Mouse (Mus musculus) left cerebral cortex, postnatal 4 days (tissue): ENCODE measurements around the gene Rasd1. TPM values are rescaled to one million over a fixed set of nuclear protein-coding genes. Genes with fewer than 3 reads are reported as not detected.

Experiments
- DNase-seq: peaks from one replicate; pipeline ENCODE4 v3.0.0-alpha.2; 2022
- intact Hi-C: fragments of 180-260 bp; cut with DNase I; formaldehyde crosslinking; loops from one replicate; pipeline ENCODE4 v1.15.1; 2025
- total RNA-seq, 2 experiments: library from RNA; stranded (reverse); gene quantifications; 2 replicates each; pipeline ENCODE4 v1.2.3; 2021

The Rasd1 gene
- 1 to 10 TPM; 1.3 to 1.5 TPM for total RNA-seq

DNA sequence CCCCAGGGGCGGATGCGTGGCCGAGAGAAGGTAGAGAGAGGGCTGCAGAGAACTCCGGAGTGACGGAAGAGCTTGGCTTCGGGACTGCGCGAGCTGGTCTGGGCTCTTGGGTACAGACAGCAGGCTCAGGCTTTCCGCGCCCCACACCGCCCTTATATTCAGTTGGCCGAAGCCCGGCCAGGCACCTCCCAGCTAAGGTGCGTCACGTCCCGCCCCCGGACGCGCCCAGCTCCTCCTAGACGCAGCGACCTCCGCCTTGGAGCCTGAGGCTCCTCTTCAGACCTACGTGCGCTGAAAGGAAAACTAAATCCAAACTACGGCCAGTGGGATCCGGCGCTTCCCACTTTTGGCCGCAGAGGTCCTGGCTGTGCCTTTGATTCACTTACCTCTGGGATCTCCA lies at the start of gene Rasd1:
Gene Rasd1, minus strand, starts transcription at position 127 of the 400 bp plus-strand sequence.
- intact Hi-C loops, result loop anchor here (5.0 kb wide), 1 partner anchor 52 kb away; no protein-coding TSS in a partner anchor
- DNase-seq, result peak; percentile 64

DNA sequence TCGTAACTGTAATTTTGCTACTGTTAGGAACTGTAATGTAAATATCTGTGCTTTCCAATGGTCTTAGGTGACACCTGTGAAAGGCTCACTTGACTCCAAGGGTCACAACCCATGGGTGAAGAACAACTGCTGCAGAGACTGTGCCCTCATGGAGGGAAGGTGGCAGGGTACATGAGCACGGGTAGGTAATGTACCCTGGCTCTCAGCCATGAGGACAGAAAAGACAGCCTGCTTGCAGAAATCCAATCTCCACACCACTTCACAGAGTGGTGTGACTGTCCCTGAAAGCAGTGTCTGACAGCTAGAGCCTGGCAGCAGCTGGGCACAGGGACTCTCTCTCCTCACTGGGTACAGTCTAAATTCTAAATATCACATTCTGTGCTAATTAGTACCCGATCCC lies 46.8 kb upstream of the Rasd1 start:
- intact Hi-C loops, result no loop called here

GRCm38 (mm10) chr11:60009451-60009850 lies 44.7 kb upstream of the Rasd1 start:
- DNase-seq, result no peak

More for the DNA sequence above, 46.8 kb upstream of the Rasd1 start:
- no peak for DNase-seq

DNA sequence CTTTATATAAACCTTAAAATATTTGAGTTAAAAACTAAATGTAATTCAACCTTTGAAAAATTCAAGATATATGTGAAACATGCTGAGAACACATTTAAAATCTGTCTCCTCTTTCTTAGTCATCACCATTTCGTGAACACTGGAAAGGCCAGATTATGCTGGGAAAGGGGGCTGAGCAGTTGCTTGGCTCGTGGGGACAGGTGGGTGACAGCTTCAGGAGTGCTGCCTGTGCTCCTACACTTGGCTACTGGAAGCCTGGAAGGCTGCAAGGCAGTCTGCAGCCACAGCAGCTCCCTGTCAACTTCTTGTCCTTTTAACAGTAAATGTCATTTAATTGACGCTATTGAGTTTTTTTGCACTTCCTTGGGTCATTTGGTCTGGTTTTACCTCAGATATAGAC lies 41.1 kb upstream of the Rasd1 start:
- no peak for DNase-seq
- intact Hi-C loops, result no loop called here

More at GRCm38 (mm10) chr11:60009451-60009850, 44.7 kb upstream of the Rasd1 start:
- intact Hi-C loops, result no loop called here

GRCm38 (mm10) chr11:60004716-60005115 lies 40.0 kb upstream of the Rasd1 start:
- no peak for DNase-seq
- intact Hi-C loops, result no loop called here

GRCm38 (mm10) chr11:60003811-60004210 lies 39.1 kb upstream of the Rasd1 start:
- intact Hi-C loops, result no loop called here
- DNase-seq, result no peak

DNA sequence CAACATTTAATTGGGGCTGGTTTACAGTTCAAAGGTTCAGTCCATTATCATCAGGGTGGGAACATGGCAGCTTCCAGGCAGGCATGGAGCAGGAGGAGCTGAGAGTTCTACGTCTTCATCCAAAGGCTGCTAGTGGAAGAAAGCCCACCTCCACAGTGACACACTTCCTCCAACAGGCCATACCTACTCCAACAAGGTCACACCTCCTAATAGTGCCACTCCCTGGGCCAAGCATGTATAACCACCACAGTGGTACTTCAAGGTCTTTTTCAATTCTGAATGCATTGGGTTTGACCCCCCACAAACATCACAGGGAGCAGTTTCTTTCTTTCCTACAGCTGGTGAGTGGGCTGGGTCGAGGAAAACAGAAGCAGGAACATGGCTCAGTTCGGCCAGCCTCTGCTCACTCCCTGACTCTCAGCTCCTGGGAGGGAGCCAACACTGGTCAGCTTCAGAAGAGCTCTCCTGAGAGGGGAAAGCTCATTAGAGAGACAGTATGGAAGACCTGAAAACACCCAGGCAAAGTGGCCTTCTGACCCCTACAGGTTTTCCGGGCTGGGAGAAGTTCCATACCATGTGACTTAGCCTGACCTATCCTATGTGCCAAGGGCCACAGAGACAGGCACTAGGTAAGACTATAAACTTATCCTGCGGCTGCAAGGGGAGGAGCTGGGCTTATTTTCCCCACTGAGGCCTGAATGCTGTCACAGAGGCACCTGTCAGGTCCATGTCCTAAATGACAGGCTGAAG lies 36.7 kb upstream of the Rasd1 start:
- intact Hi-C loops, result no loop called here
- no peak for DNase-seq

GRCm38 (mm10) chr11:59994318-59994717 lies 29.6 kb upstream of the Rasd1 start:
- intact Hi-C loops, result no loop called here
- no peak for DNase-seq

GRCm38 (mm10) chr11:59991365-59991764 lies 26.6 kb upstream of the Rasd1 start:
- intact Hi-C loops, result no loop called here
- no peak for DNase-seq

GRCm38 (mm10) chr11:59989406-59989805 lies 24.7 kb upstream of the Rasd1 start:
- intact Hi-C loops, result no loop called here
- DNase-seq, result no peak

DNA sequence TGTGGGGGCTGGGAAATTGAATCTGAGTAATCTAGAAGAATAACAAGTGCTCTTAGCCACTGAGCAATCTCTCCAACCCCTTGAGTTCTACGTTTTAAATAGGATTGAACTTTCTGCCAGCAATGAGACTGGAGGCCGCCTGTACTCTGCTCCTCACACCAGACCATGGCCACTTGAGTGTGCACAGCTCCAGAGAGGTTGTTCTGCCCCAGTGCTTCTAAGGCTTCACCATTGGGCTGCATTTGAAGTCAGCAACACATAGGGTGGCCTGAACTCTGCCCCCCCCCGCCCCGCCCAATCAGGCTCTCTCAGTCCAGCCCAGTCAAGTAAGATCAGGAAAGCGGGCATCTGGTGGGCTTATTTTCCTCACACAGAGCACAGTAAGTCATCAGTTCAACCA lies 13.1 kb upstream of the Rasd1 start:
- DNase-seq, result no peak
- intact Hi-C loops, result no loop called here

DNA sequence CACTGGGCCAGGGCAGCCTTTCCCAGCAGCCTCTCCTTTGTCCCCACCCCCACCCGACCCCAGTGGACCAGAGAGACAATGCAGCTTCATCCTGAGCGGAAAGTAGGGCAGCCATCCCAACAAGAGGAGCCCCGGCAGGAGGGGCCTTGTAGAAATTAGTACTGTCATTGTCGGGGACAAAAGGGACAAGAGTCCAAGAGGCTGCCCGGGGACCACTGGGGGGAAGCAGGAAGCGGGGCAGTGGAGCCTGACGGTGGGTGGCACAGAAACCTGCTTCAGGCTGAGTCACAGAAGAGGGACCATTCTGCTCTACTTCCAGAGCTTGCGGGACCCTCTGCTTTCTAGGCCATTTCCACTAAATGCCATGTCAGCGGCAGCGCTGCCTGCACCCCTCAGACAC lies 10.5 kb upstream of the Rasd1 start:
- no peak for DNase-seq
- intact Hi-C loops, result no loop called here

DNA sequence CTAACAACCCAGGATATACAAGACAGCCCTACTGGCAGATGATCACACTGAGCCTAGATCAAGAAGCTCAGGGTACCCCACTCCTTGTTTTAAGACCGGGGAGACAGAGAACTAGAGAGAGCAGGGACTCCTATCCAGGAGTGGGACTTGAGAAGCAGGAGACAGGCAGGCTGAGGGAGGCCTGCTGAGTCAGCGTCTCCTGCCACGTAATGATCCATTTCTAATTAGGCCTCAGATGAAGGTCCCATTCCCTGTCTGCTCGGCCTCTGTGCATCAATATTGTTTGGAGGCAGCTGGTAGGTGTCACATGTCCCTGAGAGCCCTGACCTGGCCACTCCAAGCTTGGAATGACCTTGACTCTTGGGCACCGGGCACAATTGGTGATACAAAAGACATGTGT lies 8.6 kb upstream of the Rasd1 start:
- no peak for DNase-seq
- intact Hi-C loops, result no loop called here

- intact Hi-C loops, result no loop called here
- no peak for DNase-seq
Measured at GRCm38 (mm10) chr11:59971691-59972090, 6.9 kb upstream of the Rasd1 start.

GRCm38 (mm10) chr11:59970780-59971179 lies 6.0 kb upstream of the Rasd1 start:
- DNase-seq, result no peak
- intact Hi-C loops, result no loop called here

- no peak for DNase-seq
- intact Hi-C loops, result loop anchor here (5.0 kb wide), 1 partner anchor 50 kb away; no protein-coding TSS in a partner anchor
Measured at GRCm38 (mm10) chr11:59967765-59968164, 3.0 kb upstream of the Rasd1 start.

DNA sequence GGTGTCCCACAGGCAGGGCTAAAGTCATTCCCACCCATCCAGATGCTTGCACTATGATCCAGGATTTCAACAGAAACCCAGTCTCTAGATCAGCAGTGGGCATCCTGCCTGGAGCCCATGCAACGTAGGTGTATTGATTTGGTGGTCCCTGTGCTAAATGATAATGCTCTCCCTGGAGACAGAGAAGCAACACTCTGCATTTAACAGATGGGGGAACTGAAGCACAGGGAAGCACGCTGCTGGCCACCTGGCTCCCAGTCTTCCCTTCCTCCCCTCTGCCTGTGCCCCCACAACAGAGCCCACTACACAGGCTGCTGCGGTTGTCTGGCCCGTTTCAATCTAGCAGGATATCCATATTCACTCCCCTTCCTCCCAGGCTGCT lies 1.3 kb upstream of the Rasd1 start:
- intact Hi-C loops, result loop anchor here (5.0 kb wide), 1 partner anchor 51 kb away; no protein-coding TSS in a partner anchor
- no peak for DNase-seq

GRCm38 (mm10) chr11:59965227-59966101 lies 720 bp upstream of the Rasd1 start:
- intact Hi-C loops, result loop anchor here (5.0 kb wide), 1 partner anchor 52 kb away; no protein-coding TSS in a partner anchor
- DNase-seq, result peak; percentile 80

DNA sequence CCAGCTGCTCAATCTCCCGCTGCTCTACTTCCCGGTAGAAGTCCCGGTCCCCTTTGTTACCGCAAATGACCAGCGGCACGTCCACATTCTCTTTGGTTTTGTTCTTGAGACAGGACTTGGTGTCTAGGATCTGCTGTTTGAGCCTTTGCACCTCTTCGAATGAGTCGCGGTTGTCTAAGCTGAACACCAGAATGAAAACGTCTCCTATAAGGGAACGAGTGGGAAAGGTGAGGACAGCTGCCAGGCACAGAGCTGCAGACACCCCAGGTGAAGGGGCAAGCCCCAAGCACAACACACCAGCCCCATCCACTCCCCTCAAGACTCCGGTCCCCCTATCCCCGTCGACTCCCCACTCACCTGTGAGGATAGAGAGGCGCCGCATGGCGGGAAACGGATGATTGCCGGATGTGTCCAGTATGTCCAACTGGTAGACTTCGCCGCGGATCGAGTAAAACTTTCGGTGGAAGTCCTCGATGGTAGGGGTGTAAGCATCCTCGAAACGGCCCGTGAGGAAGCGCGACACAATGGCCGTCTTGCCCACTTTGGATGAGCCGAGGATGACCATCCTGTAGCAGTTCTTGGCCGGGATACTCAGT lies 483 bp downstream of the Rasd1 start:
- peak; percentile 11 for DNase-seq
- intact Hi-C loops, result no loop called here

DNA sequence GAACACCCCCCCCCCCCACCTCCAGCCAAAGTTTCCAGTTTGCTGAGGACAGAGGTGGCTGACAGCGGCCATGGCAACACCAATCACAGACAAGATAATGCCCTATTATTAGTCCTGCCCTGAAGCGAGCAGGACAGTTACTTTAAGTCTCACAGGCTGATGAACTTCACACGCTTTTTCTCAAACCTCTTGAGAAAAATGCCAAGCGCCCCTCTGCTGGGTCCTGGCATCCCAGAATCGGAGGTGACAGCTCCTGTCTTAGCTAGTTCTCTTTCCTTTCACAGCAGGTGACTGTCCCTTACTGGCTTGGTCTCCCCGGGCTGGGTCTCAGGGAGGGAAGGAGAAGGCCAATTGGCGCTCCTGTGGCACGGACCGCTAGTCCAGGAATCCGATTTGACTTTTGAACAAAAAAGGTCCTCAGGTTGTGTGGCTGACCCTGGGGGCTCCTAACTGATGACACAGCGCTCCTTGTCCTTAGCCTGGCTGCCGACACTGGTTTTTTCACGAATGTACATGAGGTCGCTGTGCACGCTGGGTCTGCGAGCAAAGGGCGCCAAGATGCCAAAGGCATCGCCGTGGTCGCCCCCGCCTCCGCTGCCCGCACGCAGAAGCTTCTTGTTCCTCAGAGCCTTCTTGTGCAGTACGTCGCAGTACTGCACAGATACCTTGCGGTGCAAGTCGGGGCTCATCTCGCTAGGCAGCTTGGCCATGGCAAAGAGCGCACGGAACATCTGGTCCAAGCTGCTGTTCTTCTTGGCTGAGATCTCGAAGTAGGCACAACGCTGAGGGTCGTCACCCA lies 1.2 kb downstream of the Rasd1 start:
- DNase-seq, result peak; percentile 24

More for the DNA sequence above, 1.2 kb downstream of the Rasd1 start:
- intact Hi-C loops, result no loop called here
